Mouse (Mus musculus) embryonic facial prominence, embryonic 14.5 days (tissue): ENCODE data around the gene Tmem108. TPM values are rescaled to one million over a fixed set of nuclear protein-coding genes. Genes with fewer than 3 reads are reported as not detected.

Experiments
- ATAC-seq: fragments of 200-750 bp; cut with Nextera tagmentation; 2 replicates; pipeline ENCODE4 v1.8.0; 2017; ENCODE audit warnings: low read depth, moderate number of reproducible peaks, moderate TSS enrichment
- DNase-seq: peaks from one replicate; pipeline ENCODE4 v3.0.0-alpha.2; 2015; ENCODE audit warnings: low spot score
- H3K27ac ChIP-seq: fragments of 300-500 bp; sonication (generic); replicated peaks from 2 replicates; pipeline ENCODE4 v1.5.1; 2014; ENCODE audit warnings: low read depth, mild to moderate bottlenecking, low read length, moderate library complexity
- H3K27me3 ChIP-seq: fragments of 300-500 bp; sonication (generic); replicated peaks from 2 replicates; pipeline ENCODE4 v1.6.1; 2014; ENCODE audit warnings: low read length; ENCODE audit not compliant: control insufficient read depth, insufficient read depth
- H3K36me3 ChIP-seq: fragments of 300-500 bp; sonication (generic); 2 replicates; pipeline ENCODE4 v1.6.1; 2014; ENCODE audit warnings: low read length, mixed read lengths; ENCODE audit not compliant: control insufficient read depth, insufficient read depth
- H3K4me1 ChIP-seq: fragments of 300-500 bp; sonication (generic); 2 replicates; pipeline ENCODE4 v1.6.1; 2014; ENCODE audit warnings: antibody characterized with exemption, low read length; ENCODE audit not compliant: control insufficient read depth, insufficient read depth
- H3K4me2 ChIP-seq: fragments of 300-500 bp; sonication (generic); 2 replicates; pipeline ENCODE4 v1.6.1; 2014; ENCODE audit warnings: low read depth, mild to moderate bottlenecking, low read length, moderate library complexity, mixed read lengths
- H3K4me3 ChIP-seq: fragments of 300-500 bp; sonication (generic); 2 replicates; pipeline ENCODE4 v1.5.1; 2014; ENCODE audit warnings: low read depth, mild to moderate bottlenecking, low read length
- H3K9ac ChIP-seq: fragments of 300-500 bp; sonication (generic); 2 replicates; pipeline ENCODE4 v1.6.1; 2014; ENCODE audit warnings: low read depth, mild to moderate bottlenecking, low read length, moderate library complexity, mixed read lengths
- H3K9me3 ChIP-seq: fragments of 300-500 bp; sonication (generic); 2 replicates; pipeline ENCODE4 v1.6.1; 2016; ENCODE audit warnings: low read length; ENCODE audit not compliant: control insufficient read depth
- WGBS: fragments of 180-500 bp; shearing (Covaris S2); extraction: QIAGEN DNeasy Blood & Tissue Kit; methylation state at CpG from one replicate; pipeline ENCODE4 v1.1.7; 2014; 5-methylcytosine and 5-hydroxymethylcytosine counted together
- polyA plus RNA-seq: library from polyadenylated mRNA; unstranded; fragments of >200 nt; fragmentation: Nextera tagmentation; extraction: Ambion mirVana; gene quantifications from 2 replicates; pipeline ENCODE4 v1.2.1, GENCODE M21; 2014

The Tmem108 gene
- polyA plus RNA-seq, 1 experiment from 2014 or later: 9.9 TPM

DNA sequence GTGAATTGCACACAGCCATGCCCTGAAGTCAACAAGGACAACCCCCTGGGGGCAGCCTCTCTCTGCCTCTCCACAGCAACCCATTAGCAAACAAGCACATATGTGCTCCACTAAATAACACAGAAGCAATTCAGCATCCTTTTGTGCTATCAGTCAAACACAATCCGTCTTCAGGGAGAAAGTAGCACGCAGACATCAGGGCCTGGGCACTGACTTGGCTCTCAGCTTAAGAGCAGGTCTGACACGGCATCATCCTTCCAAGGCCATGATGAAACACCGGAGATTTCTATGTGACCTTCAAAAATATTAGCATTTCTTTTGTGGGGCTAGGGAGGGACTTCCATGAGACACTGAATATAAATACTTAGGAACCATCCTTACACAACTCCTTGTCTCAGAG lies 60.2 kb downstream of the Tmem108 start:
- H3K9ac ChIP-seq: no peak overlapping the region
- no peak overlapping the region for H3K4me3 ChIP-seq
- 80% methylated on average over 4 of the region's 4 CpGs for WGBS
- H3K4me1 ChIP-seq: no peaks in the 10 kb centered on the region
- no peak for DNase-seq
- H3K36me3 ChIP-seq: no peaks in the 10 kb centered on the region
- no peak overlapping the region for H3K27ac ChIP-seq
- H3K4me2 ChIP-seq: no peak overlapping the region
- no peak for ATAC-seq
- H3K27me3 ChIP-seq: no peaks in the 10 kb centered on the region
- no peaks in the 10 kb centered on the region for H3K9me3 ChIP-seq

DNA sequence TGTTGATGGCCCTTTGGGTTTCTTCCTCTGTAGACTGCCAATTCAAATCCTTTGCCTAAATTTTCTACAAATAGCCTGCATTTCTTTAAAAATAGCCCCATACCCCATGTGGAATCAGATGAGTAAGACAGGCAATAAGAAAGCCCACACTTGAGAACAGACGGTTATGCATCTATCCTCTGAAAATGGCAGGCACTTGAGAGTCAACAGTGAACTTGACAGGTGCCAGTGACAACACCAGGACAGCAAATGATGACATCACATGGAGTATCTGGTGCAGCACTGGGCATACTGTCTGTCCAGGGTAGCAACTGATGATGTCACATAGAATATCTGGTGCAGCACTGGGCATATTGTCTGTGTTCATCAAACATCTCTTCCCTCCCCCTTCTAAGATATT lies 61.4 kb downstream of the Tmem108 start:
- Histone ChIP-seq H3K36me3 (no peaks in the 10 kb centered on the region), H3K4me1 (no peaks in the 10 kb centered on the region), H3K9me3 (0 out of 2 replicates have a peak, but pooled peaks cover 4% of the 10 kb centered on the region), H3K9ac (no peak overlapping the region), H3K27ac (no peak overlapping the region), H3K4me3 (no peak overlapping the region), H3K4me2 (no peak overlapping the region), H3K27me3 (no peaks in the 10 kb centered on the region)
- ATAC-seq (no peak), DNase-seq (no peak)
- 84% methylated on average over 1 of the region's 1 CpGs for WGBS

DNA sequence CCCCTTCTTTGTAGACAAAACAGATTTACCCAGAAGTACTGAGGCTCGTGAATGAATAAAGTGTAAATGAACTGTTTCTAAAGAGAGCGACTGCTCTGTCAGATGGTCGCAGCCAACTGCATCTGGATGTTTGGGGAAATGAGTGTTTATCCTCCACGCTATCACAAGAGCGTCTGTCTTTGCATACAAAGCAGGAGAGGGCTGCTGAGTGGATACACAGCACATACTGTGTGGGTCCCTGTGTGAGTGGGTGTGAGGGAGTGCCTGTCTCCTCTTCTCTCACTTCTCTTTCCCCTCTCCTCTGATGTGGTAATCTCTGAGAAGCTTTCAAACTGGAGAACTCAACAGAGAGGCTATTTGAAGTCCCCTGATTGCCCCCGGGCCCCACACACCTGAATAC lies 64.7 kb downstream of the Tmem108 start:
- Histone ChIP-seq H3K9ac (no peak overlapping the region), H3K4me1 (peaks cover 10% of the 10 kb centered on the region), H3K36me3 (no peaks in the 10 kb centered on the region), H3K27me3 (no peaks in the 10 kb centered on the region), H3K4me3 (no peak overlapping the region), H3K27ac (no peak overlapping the region), H3K9me3 (0 out of 2 replicates have a peak, but pooled peaks cover 5% of the 10 kb centered on the region), H3K4me2 (no peak overlapping the region)
- DNase-seq: no peak
- WGBS: 75% methylated on average over 6 of the region's 6 CpGs
- no peak for ATAC-seq

DNA sequence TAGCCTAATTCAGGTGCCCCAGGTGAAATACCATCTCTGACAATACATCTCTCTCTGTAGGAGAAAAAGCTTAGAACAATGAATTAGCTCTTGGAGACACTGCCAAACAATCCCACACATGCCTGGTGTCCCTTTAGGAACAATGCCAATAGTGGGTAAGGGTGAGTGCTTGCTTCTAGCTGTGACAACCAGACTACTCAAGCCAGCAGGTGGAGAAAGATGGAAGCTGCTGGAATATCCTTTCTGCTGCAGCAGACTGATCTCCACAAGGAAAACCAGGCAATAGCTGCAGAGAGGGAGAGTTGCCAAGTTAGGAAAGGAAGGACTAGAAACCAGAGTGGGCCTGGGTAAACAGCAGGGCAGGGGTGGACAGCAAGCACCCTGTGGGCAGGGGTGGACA lies 67.8 kb downstream of the Tmem108 start:
- Histone ChIP-seq H3K4me2 (no peak overlapping the region), H3K9ac (no peak overlapping the region), H3K4me1 (peaks cover 26% of the 10 kb centered on the region), H3K27ac (no peak overlapping the region), H3K9me3 (0 out of 2 replicates have a peak, but pooled peaks cover 5% of the 10 kb centered on the region), H3K36me3 (no peaks in the 10 kb centered on the region), H3K27me3 (no peaks in the 10 kb centered on the region), H3K4me3 (no peak overlapping the region)
- DNase-seq: no peak
- no peak for ATAC-seq

DNA sequence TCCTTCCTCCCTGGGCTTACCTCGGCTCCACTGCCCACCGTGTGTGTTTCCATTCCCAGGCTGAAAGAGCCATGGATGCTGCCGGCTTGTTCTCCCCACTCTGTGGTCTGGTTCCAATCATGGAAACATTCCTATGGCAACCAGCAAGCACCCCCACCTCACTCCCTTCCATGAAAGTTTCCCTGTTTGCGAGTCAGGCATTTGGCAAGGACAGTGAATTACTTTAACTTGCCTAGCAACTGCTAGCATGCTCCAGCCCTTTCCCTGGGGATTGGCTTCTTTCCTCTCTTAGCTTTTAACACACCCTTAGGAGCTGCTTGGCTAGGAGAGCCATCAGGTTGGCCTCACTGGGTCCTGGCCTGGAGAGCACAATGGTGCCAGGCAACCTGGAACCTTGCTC lies 68.9 kb downstream of the Tmem108 start:
- WGBS: 31% methylated on average over 4 of the region's 4 CpGs
- no peaks in the 10 kb centered on the region for H3K36me3 ChIP-seq
- 0 out of 2 replicates have a peak overlapping the region, but pooled peaks have one; percentile 40 for H3K27ac ChIP-seq
- 0 out of 2 replicates have a peak, but pooled peaks cover 5% of the 10 kb centered on the region for H3K9me3 ChIP-seq
- H3K27me3 ChIP-seq: no peaks in the 10 kb centered on the region
- H3K4me1 ChIP-seq: peaks cover 26% of the 10 kb centered on the region
- no peak overlapping the region for H3K4me3 ChIP-seq
- 0 out of 2 replicates have a peak overlapping the region, but pooled peaks have one; percentile 5 for H3K9ac ChIP-seq
- DNase-seq (peak; percentile 89), ATAC-seq (peak; percentile 87)
- H3K4me2 ChIP-seq: no peak overlapping the region

DNA sequence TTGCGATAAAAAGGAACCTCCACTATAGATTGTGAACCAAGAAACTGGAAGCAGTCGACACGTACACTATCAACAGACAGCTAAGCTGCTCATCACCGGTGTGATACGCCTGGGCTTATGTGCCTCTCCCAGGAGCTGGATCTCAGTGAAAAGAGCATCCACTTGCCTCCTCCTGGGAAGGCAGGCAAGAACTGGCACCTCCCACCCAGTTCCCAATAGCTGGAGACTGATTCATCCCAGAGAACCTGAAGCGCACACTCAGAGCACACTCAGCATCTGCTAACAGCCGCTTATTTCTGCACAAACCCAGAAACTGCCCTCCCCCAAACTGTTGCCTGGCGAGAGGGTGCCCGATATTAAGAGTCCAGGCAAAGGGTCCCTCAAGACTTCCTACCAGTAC lies 69.8 kb downstream of the Tmem108 start:
- Histone ChIP-seq H3K9me3 (0 out of 2 replicates have a peak, but pooled peaks cover 5% of the 10 kb centered on the region), H3K9ac (no peak overlapping the region), H3K27ac (no peak overlapping the region), H3K4me3 (no peak overlapping the region), H3K27me3 (no peaks in the 10 kb centered on the region), H3K4me2 (no peak overlapping the region), H3K4me1 (peaks cover 33% of the 10 kb centered on the region), H3K36me3 (no peaks in the 10 kb centered on the region)
- ATAC-seq (no peak), DNase-seq (no peak)
- 86% methylated on average over 9 of the region's 9 CpGs for WGBS

DNA sequence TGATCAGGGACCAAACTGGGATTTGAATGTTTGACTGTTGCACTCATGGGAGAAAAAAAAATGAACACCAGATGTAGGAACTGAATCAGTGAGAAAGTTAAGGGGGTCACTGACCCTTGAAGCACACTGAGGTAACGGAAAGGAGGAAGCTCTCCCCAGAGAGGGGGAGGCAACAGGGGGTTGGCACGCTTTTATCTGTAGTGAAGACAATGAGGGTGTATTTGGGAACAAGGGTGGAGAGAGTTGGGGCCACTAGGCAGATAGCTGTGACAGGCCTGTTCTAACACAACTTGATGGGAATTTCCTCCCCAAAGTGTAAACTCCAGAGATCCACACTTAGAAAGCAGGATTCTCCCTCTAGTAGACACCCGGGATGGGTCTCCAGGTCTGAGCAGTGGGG lies 71.2 kb downstream of the Tmem108 start:
- no peak overlapping the region for H3K4me2 ChIP-seq
- ATAC-seq: no peak
- no peaks in the 10 kb centered on the region for H3K36me3 ChIP-seq
- H3K9ac ChIP-seq: no peak overlapping the region
- no peak overlapping the region for H3K27ac ChIP-seq
- H3K27me3 ChIP-seq: no peaks in the 10 kb centered on the region
- peaks cover 34% of the 10 kb centered on the region for H3K4me1 ChIP-seq
- WGBS: 37% methylated on average over 3 of the region's 3 CpGs
- H3K4me3 ChIP-seq: no peak overlapping the region
- H3K9me3 ChIP-seq: 0 out of 2 replicates have a peak, but pooled peaks cover 2% of the 10 kb centered on the region
- DNase-seq: no peak

DNA sequence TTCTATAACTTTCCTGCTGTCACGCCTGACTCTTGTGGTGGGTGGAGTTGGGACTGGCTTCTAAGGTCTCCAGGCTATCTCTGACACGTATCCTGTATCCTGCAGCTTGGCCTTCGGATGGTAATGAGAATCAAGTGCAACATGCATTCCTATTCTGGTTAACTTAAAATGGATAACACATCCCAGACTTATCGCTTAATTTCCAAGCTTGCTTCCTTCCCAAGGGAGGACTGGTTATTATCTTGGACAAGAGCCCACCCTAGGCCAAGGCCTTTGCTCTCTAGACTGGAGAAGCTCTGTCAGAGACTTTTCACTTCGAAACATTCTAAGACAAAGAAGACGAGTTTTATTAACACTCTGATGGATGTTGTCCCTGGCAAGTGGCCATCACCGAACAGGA lies 71.9 kb downstream of the Tmem108 start:
- no peak overlapping the region; the same call in 1 of the 2 replicates for H3K27ac ChIP-seq
- ATAC-seq (no peak), DNase-seq (peak; percentile 21)
- H3K4me1 ChIP-seq: peaks cover 34% of the 10 kb centered on the region
- H3K4me2 ChIP-seq: no peak overlapping the region
- H3K4me3 ChIP-seq: no peak overlapping the region
- no peaks in the 10 kb centered on the region for H3K36me3 ChIP-seq
- no peaks in the 10 kb centered on the region for H3K27me3 ChIP-seq
- no peaks in the 10 kb centered on the region for H3K9me3 ChIP-seq
- 57% methylated on average over 7 of the region's 7 CpGs for WGBS
- H3K9ac ChIP-seq: no peak overlapping the region

DNA sequence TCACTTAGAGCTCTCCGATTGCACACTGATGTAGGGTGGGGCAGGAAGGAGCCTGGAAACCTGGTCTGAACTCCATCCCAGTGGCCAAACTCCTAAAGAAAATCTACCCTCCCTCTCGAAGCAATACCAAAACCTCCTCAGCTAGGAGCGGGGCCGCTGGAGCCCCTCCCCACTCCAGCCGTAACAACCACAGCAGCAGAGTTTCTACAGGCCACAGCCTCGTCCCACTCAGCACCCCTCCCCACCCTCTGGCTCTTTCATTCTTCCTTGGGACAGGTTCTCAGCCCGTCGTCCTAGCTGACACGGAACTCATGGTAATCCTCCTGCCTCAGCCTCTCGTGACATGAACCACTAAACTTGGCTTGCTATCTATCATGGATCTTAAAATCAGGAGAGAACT lies 72.6 kb downstream of the Tmem108 start:
- DNase-seq: no peak
- peaks cover 34% of the 10 kb centered on the region for H3K4me1 ChIP-seq
- H3K27ac ChIP-seq: no peak overlapping the region
- H3K27me3 ChIP-seq: no peaks in the 10 kb centered on the region
- H3K36me3 ChIP-seq: no peaks in the 10 kb centered on the region
- no peak overlapping the region for H3K4me3 ChIP-seq
- H3K9ac ChIP-seq: no peak overlapping the region
- no peak overlapping the region for H3K4me2 ChIP-seq
- no peak for ATAC-seq
- H3K9me3 ChIP-seq: no peaks in the 10 kb centered on the region
- WGBS: 81% methylated on average over 10 of the region's 10 CpGs
